Mouse (Mus musculus) ovary, adult 10 weeks (tissue): ENCODE measurements around the gene Tab1. TPM values are rescaled to one million over a fixed set of nuclear protein-coding genes. Genes with fewer than 3 reads are reported as not detected.

ENCODE experiments used
- polyA plus RNA-seq: library from polyadenylated mRNA; stranded (reverse); fragments of 350-450 nt; fragmentation: Illumina TruSeq; extraction: RNeasy Lipid Tissue Mini Kit (QIAGEN cat#74804); gene quantifications from one replicate; pipeline ENCODE4 v1.2.3, GENCODE M21; 2014

The Tab1 gene
- polyA plus RNA-seq: 0.54 TPM

DNA sequence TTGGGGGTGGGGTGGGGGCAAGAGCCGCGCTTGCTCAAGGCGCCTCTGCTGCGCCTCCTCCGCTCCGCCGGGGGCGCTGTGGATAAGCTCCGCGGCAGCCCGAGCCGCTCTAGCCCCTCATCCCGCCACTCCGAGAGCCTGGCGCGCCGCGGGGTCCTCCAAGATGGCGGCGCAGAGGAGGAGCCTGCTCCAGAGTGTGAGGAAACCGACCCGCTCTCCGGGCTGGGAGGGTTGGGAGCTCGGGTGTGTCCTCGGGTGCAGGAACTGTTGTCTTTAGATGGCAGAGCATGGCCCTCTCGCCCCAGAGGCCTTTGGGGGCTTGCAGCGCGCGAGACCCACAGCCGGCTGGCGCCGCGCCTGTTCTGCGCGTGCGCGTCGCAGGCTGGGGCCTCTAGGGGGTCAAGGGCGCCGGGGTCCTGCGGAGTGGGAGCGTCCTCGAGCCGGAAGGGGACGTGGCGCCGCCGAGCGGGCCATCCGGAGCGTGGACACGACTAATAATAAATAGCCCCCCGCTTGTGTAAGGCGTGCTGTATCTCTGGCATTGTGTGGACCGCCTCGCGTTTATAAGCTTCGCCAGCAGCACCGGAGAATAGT is at the start of gene Tab1:
Gene Tab1, plus strand, starts transcription at position 135 of the 594 bp plus-strand sequence.

GRCm38 (mm10) chr15:80091121-80091955 is 41.6 kb upstream of the Tab1 start, which contains the start of the genes Syngr1 and Rpl3:
TSS of gene Syngr1 (plus strand) at chr15:80091334.
TSS of gene Rpl3 (minus strand) at chr15:80091868.

GRCm38 (mm10) chr15:80173001-80173771 is 40.3 kb downstream of the Tab1 start, which contains the start of gene Mgat3:
TSS of gene Mgat3 (plus strand) at chr15:80173721.

Other genes starting within 250 kb of the Tab1 start
- 14.4 TPM for gene Apobec3, start 241.5 kb upstream of the Tab1 start, polyA plus RNA-seq
- gene Cbx7, start 162.0 kb upstream of the Tab1 start, polyA plus RNA-seq: 0.46 TPM
- gene Pdgfb, start 118.2 kb upstream of the Tab1 start, polyA plus RNA-seq: 0.37 TPM
- 0.14 TPM for gene Syngr1, start 41.8 kb upstream of the Tab1 start, polyA plus RNA-seq
- gene Rpl3, start 41.3 kb upstream of the Tab1 start, polyA plus RNA-seq: 298 TPM
- gene Mgat3, start 40.6 kb downstream of the Tab1 start, polyA plus RNA-seq: 7.0 TPM
- 22.0 TPM for gene Mief1, start 100.9 kb downstream of the Tab1 start, polyA plus RNA-seq
- gene AC140267.1, start 102.7 kb downstream of the Tab1 start, polyA plus RNA-seq: not detected
- 46.8 TPM for gene Atf4, start 122.1 kb downstream of the Tab1 start, polyA plus RNA-seq
- 3.3 TPM for gene Rps19bp1, start 131.2 kb downstream of the Tab1 start, polyA plus RNA-seq
- not detected for gene Cacna1i, start 154.1 kb downstream of the Tab1 start, polyA plus RNA-seq